In genomic region chr6:134240988-134241387, GRCm38 (mm10) we compare ENCODE assay signal across 12 mouse cellular contexts.
DNase-seq lines count a peak whose midpoint lies in the region; ATAC-seq and TF ChIP-seq lines count a peak whose summit lies in the region.
"Had no signal": no experiment of that assay in that cellular context is flagged by ENCODE, and none has a peak within 500 bp of the region (broad histone marks: within the 10 kb centered on the region; RNA-seq: fewer than 3 reads in every experiment).

No protein-coding gene starts in this region.

- no peaks in the 10 kb centered on the region for H3K27me3 ChIP-seq in intestine, postnatal 0 days (replicated peaks; ENCODE audit: control insufficient read depth, insufficient read depth, low read length)
- no peaks in the 10 kb centered on the region for H3K27me3 ChIP-seq in intestine, embryonic 16.5 days (replicated peaks; ENCODE audit: control insufficient read depth, insufficient read depth, low read length)
- no peaks in the 10 kb centered on the region for H3K27me3 ChIP-seq in testis, adult 2 months (ENCODE audit: control insufficient read depth, insufficient read depth, low read length)
- no peaks in the 10 kb centered on the region for H3K27me3 ChIP-seq in heart, embryonic 11.5 days (ENCODE audit: control insufficient read depth, insufficient read depth, low read length)
- no peaks in the 10 kb centered on the region for H3K27me3 ChIP-seq in cerebellum, adult 2 months (ENCODE audit: control insufficient read depth, insufficient read depth, low read length)

- H3K4me3 ChIP-seq in intestine, postnatal 0 days (ENCODE audit: low read depth, low read length), result no peak overlapping the region
- H3K4me3 ChIP-seq in intestine, embryonic 16.5 days (ENCODE audit: low read length), result no peak overlapping the region
- no peak overlapping the region for H3K4me3 ChIP-seq in testis, adult 2 months (ENCODE audit: control insufficient read depth, low read depth, low read length)
- H3K4me3 ChIP-seq in heart, embryonic 11.5 days (ENCODE audit: low read depth, low read length), result no peak overlapping the region
- no peak overlapping the region for H3K4me3 ChIP-seq in cerebellum, adult 2 months (replicated peaks; ENCODE audit: insufficient read depth, low read depth, low read length)
- H3K4me3 ChIP-seq: erythroblast, embryonic 14.5 days; myocyte had no signal

- peaks cover 17% of the 10 kb centered on the region; the same call in 1 of the 2 replicates for H3K36me3 ChIP-seq in intestine, postnatal 0 days (ENCODE audit: control insufficient read depth, insufficient read depth)
- H3K36me3 ChIP-seq in intestine, embryonic 16.5 days (ENCODE audit: control insufficient read depth, insufficient read depth, low read length), result peaks cover 6% of the 10 kb centered on the region; the same call in 1 of the 2 replicates
- H3K36me3 ChIP-seq in testis, adult 2 months (ENCODE audit: control insufficient read depth, insufficient read depth, low read length), result no peaks in the 10 kb centered on the region
- peaks cover 11% of the 10 kb centered on the region for H3K36me3 ChIP-seq in heart, embryonic 11.5 days (ENCODE audit: control insufficient read depth, insufficient read depth, low read length)

- 92% methylated on average over 4 of the region's 4 CpGs for WGBS in intestine, postnatal 0 days
- WGBS in intestine, embryonic 16.5 days, result 95% methylated on average over 4 of the region's 4 CpGs
- 92% methylated on average over 4 of the region's 4 CpGs for WGBS in heart, embryonic 11.5 days (ENCODE audit: insufficient replicate concordance)
- WGBS in cerebellum, adult 2 months, result 100% methylated on average over 4 of the region's 4 CpGs

- ATAC-seq in intestine, postnatal 0 days, result no peak
- no peak for ATAC-seq in intestine, embryonic 16.5 days
- ATAC-seq in heart, embryonic 11.5 days (replicated peaks; ENCODE audit: insufficient number of reproducible peaks, low FRiP score, low TSS enrichment), result no peak

- peak; percentile 55 for TF ChIP-seq CTCF in intestine, postnatal 0 days (IDR thresholded peaks at IDR 0.05; ENCODE audit: low read depth)
- TF ChIP-seq CTCF in testis, adult 2 months (IDR thresholded peaks at IDR 0.05; ENCODE audit: control insufficient read depth, insufficient read depth, insufficient replicate concordance, low read depth, low read length), result peak; percentile 43; the same call in 1 of the 2 replicates
- no peak for TF ChIP-seq CTCF in cerebellum, adult 2 months (IDR thresholded peaks at IDR 0.05; ENCODE audit: borderline replicate concordance, insufficient read depth, low read depth, low read length)

- peaks cover 10% of the 10 kb centered on the region; the same call in 1 of the 2 replicates for H3K4me1 ChIP-seq in intestine, postnatal 0 days (replicated peaks; ENCODE audit: control insufficient read depth, insufficient read depth, low read length)
- H3K4me1 ChIP-seq in intestine, embryonic 16.5 days (ENCODE audit: control insufficient read depth, insufficient read depth, low read length), result peaks cover 11% of the 10 kb centered on the region
- peaks cover 4% of the 10 kb centered on the region; the same call in 1 of the 2 replicates for H3K4me1 ChIP-seq in testis, adult 2 months (ENCODE audit: control insufficient read depth, insufficient read depth, low read length)
- peaks cover 21% of the 10 kb centered on the region for H3K4me1 ChIP-seq in heart, embryonic 11.5 days (ENCODE audit: control insufficient read depth, insufficient read depth, low read length)
- no peaks in the 10 kb centered on the region for H3K4me1 ChIP-seq in cerebellum, adult 2 months (ENCODE audit: control insufficient read depth, insufficient read depth, low read length)

- H3K9ac ChIP-seq in intestine, postnatal 0 days (ENCODE audit: low read depth, low read length), result no peak overlapping the region
- H3K9ac ChIP-seq in intestine, embryonic 16.5 days (ENCODE audit: low read depth, low read length), result no peak overlapping the region
- H3K9ac ChIP-seq in heart, embryonic 11.5 days (ENCODE audit: low read depth, low read length), result no peak overlapping the region

- no peak overlapping the region for H3K27ac ChIP-seq in intestine, postnatal 0 days (ENCODE audit: low read depth, low read length)
- H3K27ac ChIP-seq in intestine, embryonic 16.5 days (ENCODE audit: low read length), result no peak overlapping the region
- no peak overlapping the region for H3K27ac ChIP-seq in testis, adult 2 months (ENCODE audit: control insufficient read depth, insufficient read depth, low read depth, low read length)
- H3K27ac ChIP-seq in heart, embryonic 11.5 days (ENCODE audit: low read depth, low read length), result no peak overlapping the region
- no peak overlapping the region for H3K27ac ChIP-seq in cerebellum, adult 2 months (ENCODE audit: insufficient read depth, low read length)
- H3K27ac ChIP-seq: macrophage had no signal

- no peaks in the 10 kb centered on the region for H3K9me3 ChIP-seq in intestine, postnatal 0 days (ENCODE audit: control insufficient read depth)
- H3K9me3 ChIP-seq in intestine, embryonic 16.5 days (ENCODE audit: control insufficient read depth, low read length), result no peaks in the 10 kb centered on the region
- no peaks in the 10 kb centered on the region; the same call in 1 of the 2 replicates for H3K9me3 ChIP-seq in heart, embryonic 11.5 days (replicated peaks; ENCODE audit: control insufficient read depth, low read length)

- DNase-seq in testis, postnatal 14 days (ENCODE audit: low spot score), result no peak
- peak; percentile 35 for DNase-seq in adipocyte (ENCODE audit: low spot score)
- peak; percentile 36 for DNase-seq in thymus, postnatal 36 days
- DNase-seq in cerebellum, adult 2 months, result no peak
- DNase-seq: gastrocnemius, postnatal 25 days had no signal

- no peak for TF ChIP-seq POLR2A in testis, adult 2 months (IDR thresholded peaks at IDR 0.05; ENCODE audit: control insufficient read depth, low read depth, low read length)
- TF ChIP-seq POLR2A in cerebellum, adult 2 months (IDR thresholded peaks at IDR 0.05; ENCODE audit: borderline replicate concordance, insufficient read depth, low read length), result no peak

- H3K4me2 ChIP-seq in intestine, postnatal 0 days (replicated peaks; ENCODE audit: low read depth), result no peak overlapping the region
- H3K4me2 ChIP-seq in intestine, embryonic 16.5 days (ENCODE audit: low read depth, low read length), result no peak overlapping the region
- H3K4me2 ChIP-seq in heart, embryonic 11.5 days, result no peak overlapping the region

Comparison
In these comparisons a context has a peak if more than half of its experiments do, and no peak if none do; other contexts are left out.
1. DNase-seq: peak in adipocyte (single experiment) and thymus, postnatal 36 days (2 of 2); none in testis, postnatal 14 days (single experiment) and cerebellum, adult 2 months (0 of 2).